Mouse (Mus musculus) gastrocnemius, postnatal 14 days (tissue): Measurements from ENCODE around the gene Tmem165. TPM values are rescaled to one million over a fixed set of nuclear protein-coding genes. Genes with fewer than 3 reads are reported as not detected.

Experiments
- DNase-seq: peaks from one replicate; pipeline ENCODE4 v3.0.0; 2021; ENCODE audit warnings: mixed read lengths
- intact Hi-C: fragments of 180-260 bp; cut with DNase I; formaldehyde crosslinking; loops from one replicate; pipeline ENCODE4 v1.15.1; 2025; ENCODE audit warnings: low total_unique reads
- total RNA-seq, 2 experiments: library from RNA; stranded (reverse); gene quantifications; 2 replicates each; pipeline ENCODE4 v1.2.3; 2021

The Tmem165 gene
- total RNA-seq, 2 experiments from 2014 or later = 20.7 to 22.8 TPM

DNA sequence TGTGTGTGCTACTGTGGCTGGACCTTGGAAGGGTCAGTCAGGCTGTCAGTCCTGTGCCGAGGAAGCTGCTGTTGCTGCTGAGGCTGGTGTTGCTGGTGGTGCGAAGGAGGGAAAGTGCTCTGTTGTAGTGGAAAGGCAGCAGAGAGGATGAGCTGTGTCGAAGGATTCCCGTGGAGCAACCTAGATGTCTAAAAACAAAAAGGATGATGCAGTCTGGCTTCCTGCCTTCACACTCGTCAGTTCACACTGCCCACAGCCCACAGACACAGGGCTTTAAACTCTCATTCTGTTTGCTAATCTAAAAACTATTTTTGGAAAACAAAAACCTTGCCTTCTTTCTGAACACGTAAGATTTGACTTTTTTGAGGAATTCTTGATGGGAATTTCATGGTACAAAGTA lies 33.0 kb downstream of the Tmem165 start:
- DNase-seq = no peak
- intact Hi-C loops = no loop called here

DNA sequence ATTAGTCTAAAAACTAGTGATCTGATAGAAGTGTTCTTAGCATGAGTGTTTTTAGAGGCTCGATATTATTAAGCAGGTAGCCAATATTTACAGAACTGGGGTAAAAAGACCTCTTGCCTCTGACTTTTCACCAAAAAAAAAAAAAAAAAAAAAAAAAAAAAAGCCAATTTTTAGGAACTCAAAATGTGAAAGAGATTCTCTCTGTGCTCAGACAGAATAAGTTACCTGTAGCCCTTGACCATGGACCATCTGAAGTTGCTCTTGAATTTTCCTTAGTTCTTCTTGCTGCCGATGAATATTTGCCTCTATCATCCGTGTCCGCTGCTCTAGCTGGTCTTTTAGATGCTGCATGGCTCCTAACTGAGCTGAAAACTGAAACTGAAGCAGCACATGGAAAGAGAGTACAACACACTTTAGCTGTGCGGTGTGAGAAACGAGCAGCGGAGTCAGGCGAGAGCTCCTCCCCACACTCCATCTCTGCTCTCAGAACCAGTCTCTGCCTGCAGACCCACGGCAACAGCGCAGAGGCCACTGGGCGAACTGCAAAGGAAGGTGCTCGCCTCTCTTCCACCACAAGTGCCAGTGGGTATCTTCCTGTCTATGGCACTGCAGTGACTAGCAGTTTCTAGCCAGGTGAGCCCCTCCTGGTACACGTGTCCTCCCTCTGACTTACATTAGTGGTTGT lies 47.6 kb downstream of the Tmem165 start:
- no peak for DNase-seq
- intact Hi-C loops = no loop called here

DNA sequence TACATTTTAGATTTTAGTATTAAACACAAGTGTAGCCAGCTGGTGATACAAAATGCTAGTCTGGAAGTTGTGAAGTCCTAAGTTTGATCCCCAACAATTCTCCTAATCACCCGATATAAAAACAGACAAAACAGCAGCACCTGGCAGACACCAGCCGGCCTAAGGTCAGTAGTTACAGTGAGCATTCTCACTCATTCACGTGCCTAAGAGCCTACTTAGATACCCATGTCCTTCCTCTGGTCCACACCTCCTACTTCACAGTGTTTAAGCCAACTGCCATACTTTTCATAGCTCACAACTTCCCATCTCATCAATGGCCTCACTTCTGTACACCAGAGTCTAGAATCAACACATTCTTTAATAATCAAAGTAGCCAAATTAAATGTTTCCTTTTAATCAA lies 59.6 kb downstream of the Tmem165 start:
- intact Hi-C loops = no loop called here

DNA sequence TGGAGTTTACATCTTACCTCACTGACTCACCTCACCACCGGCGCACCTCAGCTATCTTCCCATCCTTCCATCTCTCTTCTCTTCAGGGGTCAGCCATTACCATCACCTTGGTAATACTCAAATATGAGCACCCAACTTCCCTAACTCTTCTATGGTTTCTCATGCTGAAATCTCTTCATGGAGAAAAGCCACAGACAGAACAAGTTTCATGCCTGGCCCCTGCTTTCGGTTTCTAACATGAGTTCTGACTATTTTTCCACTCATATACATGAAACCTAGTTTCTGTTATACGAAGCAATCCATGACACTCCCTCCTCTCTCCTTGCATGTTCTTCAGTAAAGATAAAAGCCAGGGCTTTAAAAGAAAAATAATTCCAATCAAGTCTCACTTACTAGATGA lies 60.2 kb downstream of the Tmem165 start:
- no peak for DNase-seq
- intact Hi-C loops = no loop called here

More for the DNA sequence above, 59.6 kb downstream of the Tmem165 start:
- no peak for DNase-seq

DNA sequence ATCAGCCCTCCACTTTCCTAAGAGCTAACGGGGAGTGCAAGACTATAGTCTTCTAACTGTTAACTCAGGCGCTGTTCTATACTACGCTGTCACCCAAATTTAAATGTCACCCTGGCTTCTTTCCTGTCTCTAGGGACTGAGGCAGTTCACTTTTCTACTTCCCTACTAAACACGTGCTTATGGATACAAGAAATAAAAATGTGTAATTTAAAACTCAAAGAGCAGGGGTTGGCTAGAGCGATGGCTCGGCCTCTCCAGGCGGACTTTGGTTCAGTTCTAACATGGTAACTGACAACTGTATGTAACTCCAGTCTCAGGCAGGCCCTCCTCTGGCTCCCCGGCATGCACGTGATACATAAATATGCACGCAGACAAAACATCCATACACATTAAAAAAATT lies 60.8 kb downstream of the Tmem165 start:
- intact Hi-C loops = no loop called here
- DNase-seq = no peak

DNA sequence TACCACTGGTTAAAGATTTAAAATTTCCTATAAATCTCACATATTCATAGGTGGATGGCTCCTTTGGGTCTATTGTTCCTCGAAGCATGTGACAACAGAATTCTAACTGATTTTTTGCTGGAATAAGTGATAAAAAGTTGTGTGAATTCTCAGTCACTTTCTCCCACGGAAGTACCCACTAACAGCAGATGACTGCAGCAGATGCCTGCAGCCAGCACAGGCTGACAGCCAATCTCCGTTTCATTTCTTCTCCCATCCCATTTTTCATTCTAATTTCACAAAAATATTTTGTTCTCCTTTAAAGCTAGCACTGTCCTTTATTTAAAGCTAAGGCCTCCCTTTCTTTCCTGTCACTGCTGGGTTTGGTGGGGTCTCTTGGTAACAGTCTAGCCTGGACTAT lies 61.7 kb downstream of the Tmem165 start:
- intact Hi-C loops = no loop called here
- DNase-seq = no peak

DNA sequence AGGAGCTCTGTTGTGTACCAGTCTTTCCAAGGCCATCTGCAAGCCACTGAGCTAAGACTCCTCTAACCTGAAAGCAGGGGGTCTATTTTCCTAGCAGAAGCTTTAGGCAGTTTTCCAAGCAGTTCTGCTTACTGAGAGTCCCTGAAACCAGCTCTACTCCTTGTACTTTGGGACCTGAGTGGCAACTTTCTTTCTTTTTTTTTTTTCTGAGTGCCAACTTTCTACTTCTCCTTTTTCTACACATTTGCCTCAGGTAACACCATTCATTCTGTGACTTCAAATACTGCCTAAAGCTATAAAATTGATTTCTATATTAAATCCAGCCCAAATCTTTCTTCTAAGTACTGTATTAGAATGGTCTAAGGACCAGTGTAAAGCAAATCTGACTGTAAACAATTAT lies 62.9 kb downstream of the Tmem165 start:
- no peak for DNase-seq

DNA sequence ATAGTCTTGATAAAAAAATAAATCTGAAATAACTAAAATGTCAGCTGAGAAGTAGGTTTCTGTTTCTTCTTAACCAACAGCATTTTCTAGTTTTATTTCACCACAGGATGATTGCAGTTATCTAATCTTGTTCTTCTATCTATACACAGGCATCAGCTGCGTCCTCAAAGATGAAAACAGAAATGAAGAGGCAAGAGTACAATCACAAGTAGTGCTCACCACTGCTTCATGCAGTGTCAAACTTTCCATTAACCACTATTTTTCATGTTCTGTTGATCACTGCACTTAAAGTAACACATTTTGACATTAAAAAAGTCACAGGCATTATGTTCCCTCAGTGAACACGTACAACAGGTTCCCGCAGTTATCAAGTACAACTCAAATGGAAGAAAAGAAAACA lies 67.3 kb downstream of the Tmem165 start:
- DNase-seq = no peak
- intact Hi-C loops = no loop called here

More for the DNA sequence above, 62.9 kb downstream of the Tmem165 start:
- intact Hi-C loops = no loop called here

Other genes with a start within 250 kb of the Tmem165 start
- gene Kdr, start 205.4 kb upstream of the Tmem165 start, total RNA-seq = 10 to 100 TPM; 29.8 to 35.8 TPM
- 1 to 10 TPM; 5.3 to 7.7 TPM for gene Srd5a3, start 43.6 kb upstream of the Tmem165 start, total RNA-seq
- 10 to 100 TPM; 13.7 to 14.1 TPM for gene Clock, start 120.9 kb downstream of the Tmem165 start, total RNA-seq
- gene Pdcl2, start 147.3 kb downstream of the Tmem165 start, total RNA-seq = not detected
- not detected for gene Nmu, start 179.9 kb downstream of the Tmem165 start, total RNA-seq